Comparison of ENCODE assay signal across 12 mouse cellular contexts in the genomic region with DNA sequence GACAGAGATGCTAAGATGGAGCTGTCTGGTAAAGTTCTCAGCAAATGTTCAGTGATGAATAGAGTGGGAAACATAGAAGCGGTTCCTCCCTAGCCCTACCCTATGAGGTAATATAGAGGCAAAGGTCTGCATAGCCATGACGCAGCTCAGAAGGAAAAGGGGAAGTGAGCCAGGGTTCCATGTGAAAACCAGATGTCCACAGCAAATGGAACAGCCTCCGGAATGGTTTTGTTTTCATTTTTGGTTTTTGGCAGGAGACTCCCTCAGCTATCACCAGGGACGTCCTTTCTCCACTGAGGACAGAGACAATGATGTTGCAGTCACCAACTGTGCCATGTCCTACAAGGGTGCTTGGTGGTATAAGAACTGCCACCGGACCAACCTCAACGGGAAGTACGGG.
DNase-seq lines count a peak whose midpoint lies in the region; ATAC-seq and TF ChIP-seq lines count a peak whose summit lies in the region.
"Had no signal": no experiment of that assay in that cellular context is flagged by ENCODE, and none has a peak within 500 bp of the region (broad histone marks: within the 10 kb centered on the region; RNA-seq: fewer than 3 reads in every experiment).

No protein-coding gene starts in this region.

- no peak overlapping the region for H3K4me3 ChIP-seq in lung, embryonic 14.5 days (ENCODE audit: low read depth, low read length)
- H3K4me3 ChIP-seq in lung, adult 2 months (replicated peaks; ENCODE audit: extremely low read depth, low read depth, low read length): no peak overlapping the region
- no peak overlapping the region for H3K4me3 ChIP-seq in lung, postnatal 0 days (ENCODE audit: low read depth, low read length)
- H3K4me3 ChIP-seq in forebrain, embryonic 15.5 days: no peak overlapping the region
- H3K4me3 ChIP-seq: erythroblast, embryonic 14.5 days had no signal

- H3K9ac ChIP-seq in lung, embryonic 14.5 days: no peak overlapping the region
- H3K9ac ChIP-seq in lung, postnatal 0 days (replicated peaks; ENCODE audit: low read depth): no peak overlapping the region
- H3K9ac ChIP-seq in forebrain, embryonic 15.5 days (replicated peaks): no peak overlapping the region

- TF ChIP-seq POLR2A in lung, adult 2 months (IDR thresholded peaks at IDR 0.05; ENCODE audit: borderline replicate concordance, extremely low read depth, low read depth, low read length): no peak

- H3K36me3 ChIP-seq in lung, embryonic 14.5 days (ENCODE audit: insufficient read depth): no peaks in the 10 kb centered on the region
- no peaks in the 10 kb centered on the region for H3K36me3 ChIP-seq in lung, postnatal 0 days (ENCODE audit: insufficient read depth, low read length)
- no peaks in the 10 kb centered on the region for H3K36me3 ChIP-seq in forebrain, embryonic 15.5 days

- no peaks in the 10 kb centered on the region for H3K27me3 ChIP-seq in lung, embryonic 14.5 days (ENCODE audit: insufficient read depth, low read length)
- no peaks in the 10 kb centered on the region for H3K27me3 ChIP-seq in lung, postnatal 0 days (replicated peaks; ENCODE audit: insufficient read depth, low read length)
- H3K27me3 ChIP-seq in forebrain, embryonic 15.5 days: no peaks in the 10 kb centered on the region

- no peak overlapping the region for H3K4me2 ChIP-seq in lung, embryonic 14.5 days
- H3K4me2 ChIP-seq in lung, postnatal 0 days (replicated peaks; ENCODE audit: low read depth, low read length): no peak overlapping the region
- H3K4me2 ChIP-seq in forebrain, embryonic 15.5 days (replicated peaks): no peak overlapping the region

- TF ChIP-seq EP300 in lung, postnatal 0 days (IDR thresholded peaks at IDR 0.05): no peak

- WGBS in lung, embryonic 14.5 days: 64% methylated on average over 7 of the region's 7 CpGs
- WGBS in lung, adult 2 months: 60% methylated on average over 7 of the region's 7 CpGs
- 68% methylated on average over 7 of the region's 7 CpGs for WGBS in lung, postnatal 0 days
- 90% methylated on average over 7 of the region's 7 CpGs for WGBS in forebrain, embryonic 15.5 days

- DNase-seq in gastrocnemius, adult 18-20 months (ENCODE audit: low spot score): peak; percentile 73
- no peak for DNase-seq in gastrocnemius, postnatal 10 days
- peak; percentile 65 for DNase-seq in lung, embryonic 14.5 days
- no peak for DNase-seq in lung, adult 2 months
- peak; percentile 42 for DNase-seq in lung, postnatal 0 days (ENCODE audit: low spot score)
- DNase-seq in embryo, embryonic 10 days (ENCODE audit: low spot score): no peak
- DNase-seq in natural killer cell, adult 2 months (ENCODE audit: low spot score in 2 of 2): no peak
- DNase-seq: adrenal gland, postnatal 14 days; cerebellum, adult 18-20 months; thymus, postnatal 4 days had no signal

- H3K9me3 ChIP-seq in lung, embryonic 14.5 days (ENCODE audit: low read depth, low read length): no peaks in the 10 kb centered on the region
- H3K9me3 ChIP-seq in lung, postnatal 0 days (ENCODE audit: low read length): no peaks in the 10 kb centered on the region
- H3K9me3 ChIP-seq in forebrain, embryonic 15.5 days: no peaks in the 10 kb centered on the region

- no peak for TF ChIP-seq CTCF in lung, embryonic 14.5 days (IDR thresholded peaks at IDR 0.05; ENCODE audit: low read depth)
- TF ChIP-seq CTCF in lung, adult 2 months (IDR thresholded peaks at IDR 0.05; ENCODE audit: insufficient read depth, low read length): no peak
- no peak for TF ChIP-seq CTCF in lung, postnatal 0 days (IDR thresholded peaks at IDR 0.05)

- ATAC-seq in lung, embryonic 14.5 days (ENCODE audit: insufficient read depth): peak; percentile 72; the same call in 1 of the 2 replicates
- peak; percentile 73 for ATAC-seq in lung, postnatal 0 days
- no peak for ATAC-seq in forebrain, embryonic 15.5 days (replicated peaks)

- H3K27ac ChIP-seq in lung, embryonic 14.5 days (ENCODE audit: low read depth): no peak overlapping the region
- H3K27ac ChIP-seq in lung, postnatal 0 days (ENCODE audit: low read length): no peak overlapping the region
- H3K27ac ChIP-seq in forebrain, embryonic 15.5 days (replicated peaks): no peak overlapping the region

- H3K4me1 ChIP-seq in lung, embryonic 14.5 days (ENCODE audit: insufficient read depth): peaks cover 15% of the 10 kb centered on the region
- H3K4me1 ChIP-seq in lung, adult 2 months (ENCODE audit: control insufficient read depth, insufficient read depth, low read length): peaks cover 11% of the 10 kb centered on the region
- no peaks in the 10 kb centered on the region for H3K4me1 ChIP-seq in lung, postnatal 0 days (ENCODE audit: insufficient read depth, low read depth, low read length)
- H3K4me1 ChIP-seq in forebrain, embryonic 15.5 days: no peaks in the 10 kb centered on the region

Comparison
In these comparisons a context has a peak if more than half of its experiments do, and no peak if none do; other contexts are left out.
1. DNase-seq: peak in gastrocnemius, adult 18-20 months (single experiment), lung, embryonic 14.5 days (single experiment) and lung, postnatal 0 days (single experiment); none in gastrocnemius, postnatal 10 days (single experiment), lung, adult 2 months (single experiment), embryo, embryonic 10 days (single experiment) and natural killer cell, adult 2 months (0 of 2).